Mouse (Mus musculus) MEL (cell line): ENCODE results near the gene Syt8. TPM values are rescaled to one million over a fixed set of nuclear protein-coding genes. Genes with fewer than 3 reads are reported as not detected.

Experiments used
- DNase-seq: peaks from one replicate; pipeline ENCODE4 v3.0.0; 2011; ENCODE audit warnings: low read depth, low spot score
- H3K27ac ChIP-seq: 2 replicates; pipeline ENCODE4 v1.5.1; 2012; ENCODE audit warnings: low read depth, mild to moderate bottlenecking, control low read depth, low read length, moderate library complexity; ENCODE audit not compliant: control insufficient read depth
- H3K27me3 ChIP-seq, 2 experiments: fragments of 150-350 bp in 1 of 2; sonication (generic) in 1 of 2; 2 replicates each; pipeline ENCODE4 v1.6.1; 2012; ENCODE audit warnings: low read length in 2 of 2, mild to moderate bottlenecking in 2 of 2, improper control_type of control experiment in 1 of 2, moderate library complexity in 1 of 2; ENCODE audit not compliant: insufficient read depth in 2 of 2, control insufficient read depth in 1 of 2
- H3K36me3 ChIP-seq, 2 experiments: 2 replicates each; pipeline ENCODE4 v1.6.1; 2012 to 2014; ENCODE audit warnings: low read length in 2 of 2, improper control_type of control experiment in 1 of 2, inconsistent platforms in 1 of 2, mild to moderate bottlenecking in 1 of 2; ENCODE audit not compliant: insufficient read depth in 2 of 2, control insufficient read depth in 1 of 2
- H3K4me1 ChIP-seq, 2 experiments: fragments of 150-350 bp in 1 of 2; sonication (generic) in 1 of 2; 2 replicates each; pipeline ENCODE4 v1.6.1; 2012; ENCODE audit warnings: low read length in 2 of 2, improper control_type of control experiment in 1 of 2, mild to moderate bottlenecking in 1 of 2; ENCODE audit not compliant: insufficient read depth in 2 of 2, control insufficient read depth in 1 of 2
- H3K4me3 ChIP-seq, 2 experiments: fragments of 150-350 bp in 1 of 2; sonication (generic) in 1 of 2; 2 replicates each; pipeline ENCODE4 v1.5.1; 2012; ENCODE audit warnings: low read depth in 2 of 2, low read length in 2 of 2, mild to moderate bottlenecking in 2 of 2, moderate library complexity in 2 of 2, control low read depth in 1 of 2, improper control_type of control experiment in 1 of 2; ENCODE audit not compliant: control insufficient read depth in 1 of 2, insufficient read depth in 1 of 2
- H3K79me2 ChIP-seq: 2 replicates; pipeline ENCODE4 v1.6.1; 2012; ENCODE audit warnings: mild to moderate bottlenecking, low read length, moderate library complexity; ENCODE audit not compliant: control insufficient read depth, poor library complexity, insufficient read depth
- H3K9ac ChIP-seq: 2 replicates; pipeline ENCODE4 v1.6.1; 2012; ENCODE audit warnings: low read depth, mild to moderate bottlenecking, control low read depth, low read length, moderate library complexity; ENCODE audit not compliant: control insufficient read depth, poor library complexity, severe bottlenecking
- H3K9me3 ChIP-seq: fragments of 150-350 bp; sonication (generic); replicated peaks from 2 replicates; pipeline ENCODE4 v1.6.1; 2012; ENCODE audit warnings: mild to moderate bottlenecking, low read length, improper control_type of control experiment, moderate library complexity; ENCODE audit not compliant: insufficient read depth
- BHLHE40 ChIP-seq: IDR thresholded peaks from 2 replicates; pipeline ENCODE4 v1.6.1; 2012; ENCODE audit warnings: low read depth, mild to moderate bottlenecking, inconsistent platforms, low read length, improper control_type of control experiment, borderline replicate concordance
- CHD1 ChIP-seq: IDR thresholded peaks from 2 replicates; pipeline ENCODE4 v1.6.1; 2012; ENCODE audit warnings: low read depth, mild to moderate bottlenecking, inconsistent platforms, low read length, improper control_type of control experiment
- CHD2 ChIP-seq: IDR thresholded peaks from 2 replicates; pipeline ENCODE4 v1.6.1; 2011; ENCODE audit warnings: low read length, improper control_type of control experiment
- CTCF ChIP-seq, 3 experiments: IDR thresholded peaks in 2 of 3; conservative IDR thresholded peaks in 1 of 3; 2 replicates each; pipeline ENCODE4 v1.5.1; 2011 to 2012; ENCODE audit warnings: low read length in 3 of 3, low read depth in 2 of 3, mild to moderate bottlenecking in 2 of 3, improper control_type of control experiment in 1 of 3, inconsistent platforms in 1 of 3, mixed read lengths in 1 of 3, moderate library complexity in 1 of 3; ENCODE audit not compliant: control insufficient read depth in 1 of 3, insufficient read depth in 1 of 3, poor library complexity in 1 of 3, severe bottlenecking in 1 of 3
- E2F4 ChIP-seq: IDR thresholded peaks from 2 replicates; pipeline ENCODE4 v1.6.1; 2011; ENCODE audit warnings: low read depth, low read length, improper control_type of control experiment, borderline replicate concordance
- EP300 ChIP-seq, 2 experiments: IDR thresholded peaks; 2 replicates each; pipeline ENCODE4 v1.6.1; 2011; ENCODE audit warnings: improper control_type of control experiment in 2 of 2, low read length in 2 of 2, low read depth in 1 of 2, mild to moderate bottlenecking in 1 of 2
- ETS1 ChIP-seq: IDR thresholded peaks from 2 replicates; pipeline ENCODE4 v1.6.1; 2012; ENCODE audit warnings: low read depth, mild to moderate bottlenecking, inconsistent platforms, low read length, improper control_type of control experiment, moderate library complexity
- GABPA ChIP-seq: IDR thresholded peaks from 2 replicates; pipeline ENCODE4 v1.6.1; 2012; ENCODE audit warnings: low read depth, mild to moderate bottlenecking, inconsistent platforms, low read length, improper control_type of control experiment, moderate library complexity
- GATA1 ChIP-seq: IDR thresholded peaks from 2 replicates; pipeline ENCODE4 v1.6.1; 2011; ENCODE audit warnings: low read depth, low read length, improper control_type of control experiment
- HCFC1 ChIP-seq: IDR thresholded peaks from 2 replicates; pipeline ENCODE4 v1.6.1; 2012; ENCODE audit warnings: low read depth, mild to moderate bottlenecking, inconsistent platforms, low read length, improper control_type of control experiment, moderate library complexity
- JUND ChIP-seq: IDR thresholded peaks from 2 replicates; pipeline ENCODE4 v1.6.1; 2011; ENCODE audit warnings: low read depth, mild to moderate bottlenecking, improper control_type of control experiment, low read length
- MAFK ChIP-seq: IDR thresholded peaks from 2 replicates; pipeline ENCODE4 v1.6.1; 2011; ENCODE audit warnings: low read depth, mild to moderate bottlenecking, low read length, improper control_type of control experiment, borderline replicate concordance
- MAX ChIP-seq: IDR thresholded peaks from 2 replicates; pipeline ENCODE4 v1.6.1; 2011; ENCODE audit warnings: low read length, improper control_type of control experiment
- MAZ ChIP-seq: IDR thresholded peaks from 2 replicates; pipeline ENCODE4 v1.6.1; 2012; ENCODE audit warnings: low read depth, mild to moderate bottlenecking, inconsistent platforms, low read length, improper control_type of control experiment
- MEF2A ChIP-seq: IDR thresholded peaks from 2 replicates; pipeline ENCODE4 v1.6.1; 2014; ENCODE audit warnings: low read depth, mild to moderate bottlenecking, inconsistent platforms, low read length, improper control_type of control experiment; ENCODE audit not compliant: poor library complexity, insufficient replicate concordance, severe bottlenecking; ENCODE audit errors: extremely low read depth
- MXI1 ChIP-seq: IDR thresholded peaks from 2 replicates; pipeline ENCODE4 v1.6.1; 2011; ENCODE audit warnings: mild to moderate bottlenecking, low read depth, low read length, improper control_type of control experiment
- MYC ChIP-seq: IDR thresholded peaks from 2 replicates; pipeline ENCODE4 v1.6.1; 2011; ENCODE audit warnings: low read depth, mild to moderate bottlenecking, low read length, improper control_type of control experiment, moderate library complexity
- NELFE ChIP-seq: IDR thresholded peaks from 2 replicates; pipeline ENCODE4 v1.6.1; 2011; ENCODE audit warnings: low read depth, low read length, improper control_type of control experiment
- POLR2A ChIP-seq, 2 experiments: IDR thresholded peaks; 2 replicates each; pipeline ENCODE4 v1.6.1; 2011 to 2012; ENCODE audit warnings: low read length in 2 of 2, mild to moderate bottlenecking in 2 of 2, control low read depth in 1 of 2, improper control_type of control experiment in 1 of 2, low read depth in 1 of 2, moderate library complexity in 1 of 2; ENCODE audit not compliant: control insufficient read depth in 1 of 2, insufficient read depth in 1 of 2, poor library complexity in 1 of 2
- POLR2AphosphoS2 ChIP-seq: IDR thresholded peaks from 2 replicates; pipeline ENCODE4 v1.6.1; 2011; ENCODE audit warnings: low read length, improper control_type of control experiment
- POLR2AphosphoS5 ChIP-seq: IDR thresholded peaks from 2 replicates; pipeline ENCODE4 v1.6.1; 2012; ENCODE audit warnings: low read depth, borderline replicate concordance, mild to moderate bottlenecking, inconsistent platforms, low read length, moderate library complexity, mixed read lengths
- RAD21 ChIP-seq: IDR thresholded peaks from 2 replicates; pipeline ENCODE4 v1.6.1; 2011; ENCODE audit warnings: mild to moderate bottlenecking, low read depth, low read length, improper control_type of control experiment
- RCOR1 ChIP-seq: IDR thresholded peaks from 2 replicates; pipeline ENCODE4 v1.6.1; 2012; ENCODE audit warnings: low read depth, mild to moderate bottlenecking, inconsistent platforms, low read length, improper control_type of control experiment
- SIN3A ChIP-seq: IDR thresholded peaks from 2 replicates; pipeline ENCODE4 v1.6.1; 2012; ENCODE audit warnings: low read length, improper control_type of control experiment, inconsistent platforms
- SMC3 ChIP-seq: IDR thresholded peaks from 2 replicates; pipeline ENCODE4 v1.6.1; 2011; ENCODE audit warnings: low read depth, low read length, improper control_type of control experiment
- TAL1 ChIP-seq: IDR thresholded peaks from 2 replicates; pipeline ENCODE4 v1.6.1; 2012; ENCODE audit warnings: mild to moderate bottlenecking, inconsistent platforms, low read length, moderate library complexity, mixed read lengths
- TBP ChIP-seq: IDR thresholded peaks from 2 replicates; pipeline ENCODE4 v1.8.0; 2011; ENCODE audit warnings: low read depth, low read length, improper control_type of control experiment
- TCF12 ChIP-seq: IDR thresholded peaks from 2 replicates; pipeline ENCODE4 v1.6.1; 2014; ENCODE audit warnings: low read depth, mild to moderate bottlenecking, inconsistent platforms, low read length, improper control_type of control experiment, moderate library complexity
- UBTF ChIP-seq: IDR thresholded peaks from 2 replicates; pipeline ENCODE4 v1.6.1; 2012; ENCODE audit warnings: low read depth, mild to moderate bottlenecking, inconsistent platforms, low read length, improper control_type of control experiment, moderate library complexity, borderline replicate concordance; ENCODE audit not compliant: insufficient read depth
- USF1 ChIP-seq: IDR thresholded peaks from 2 replicates; pipeline ENCODE4 v1.6.1; 2014; ENCODE audit warnings: low read depth, mild to moderate bottlenecking, inconsistent platforms, low read length, improper control_type of control experiment, moderate library complexity
- ZC3H11A ChIP-seq: IDR thresholded peaks from 2 replicates; pipeline ENCODE4 v1.6.1; 2012; ENCODE audit warnings: low read depth, mild to moderate bottlenecking, inconsistent platforms, low read length, improper control_type of control experiment
- ZKSCAN1 ChIP-seq: IDR thresholded peaks from 2 replicates; pipeline ENCODE4 v1.6.1; 2012; ENCODE audit warnings: low read depth, mild to moderate bottlenecking, inconsistent platforms, low read length, improper control_type of control experiment, moderate library complexity
- ZMIZ1 ChIP-seq: IDR thresholded peaks from 2 replicates; pipeline ENCODE4 v1.6.1; 2012; ENCODE audit warnings: low read depth, mild to moderate bottlenecking, inconsistent platforms, low read length, improper control_type of control experiment, moderate library complexity
- ZNF384 ChIP-seq: IDR thresholded peaks from 2 replicates; pipeline ENCODE4 v1.6.1; 2012; ENCODE audit warnings: low read depth, mild to moderate bottlenecking, inconsistent platforms, low read length, improper control_type of control experiment
- polyA plus RNA-seq, 2 experiments: library from polyadenylated mRNA; stranded (reverse) in 1 of 2; unstranded in 1 of 2; fragments of >175 nt in 1 of 2; fragments of >200 nt in 1 of 2; gene quantifications; 2 replicates each; pipeline versions ENCODE4 v1.2.1 to v1.2.4; 2012; ENCODE audit warnings: low replicate concordance in 2 of 2, low read depth in 1 of 2; ENCODE audit not compliant: insufficient read length in 2 of 2, insufficient read depth in 1 of 2, missing spikeins in 1 of 2
- total RNA-seq: library from RNA; depleted of rRNA; stranded (reverse); fragments of 300-350 nt; gene quantifications from 2 replicates; pipeline ENCODE4 v1.2.3, GENCODE M21; 2012

Gene Syt8
- total and polyA plus RNA-seq, 3 experiments, result not detected

GRCm38 (mm10) chr7:142394261-142395190 is 40.1 kb upstream of the Syt8 start (continued):
- TF ChIP-seq POLR2A (IDR thresholded peaks at IDR 0.05; ENCODE audit: control insufficient read depth in 1 of 2, insufficient read depth in 1 of 2, low read depth in 1 of 2, low read length in 2 of 2, poor library complexity in 1 of 2) (no peak), RCOR1 (no peak), TAL1 (no peak), MEF2A (no peak), POLR2AphosphoS2 (no peak), MAFK (no peak)

- Histone ChIP-seq H3K4me1 (peaks cover 29 to 68% of the 10 kb centered on the region in 2 experiments), H3K27me3 (no peaks in the 10 kb centered on the region), H3K36me3 (peaks cover 0 to 41% of the 10 kb centered on the region in 2 experiments; a peak in 2 of 4 replicates), H3K4me3 (no peak overlapping the region), H3K9ac (no peak overlapping the region), H3K27ac (peak overlapping the region; percentile 35; the same call in 1 of the 2 replicates), H3K9me3 (no peaks in the 10 kb centered on the region), H3K79me2 (no peaks in the 10 kb centered on the region)
- peak; percentile 35 for DNase-seq
- TF ChIP-seq HCFC1, result no peak
- TF ChIP-seq MAZ, result no peak
- TF ChIP-seq NELFE, result no peak
- TF ChIP-seq USF1, result no peak
- TF ChIP-seq UBTF, result no peak
- TF ChIP-seq ZMIZ1, result no peak
- peak; percentile 13; the same call in 1 of the 2 replicates for TF ChIP-seq MAX
- no peak for TF ChIP-seq GABPA
- no peak for TF ChIP-seq CHD1
- no peak for TF ChIP-seq ZNF384
- no peak for TF ChIP-seq SMC3
- no peak for TF ChIP-seq E2F4
- no peak for TF ChIP-seq RAD21
- TF ChIP-seq ZKSCAN1, result no peak
- TF ChIP-seq MEF2A, result no peak
- TF ChIP-seq ZC3H11A, result no peak
- TF ChIP-seq BHLHE40, result no peak
- TF ChIP-seq SIN3A, result no peak
- peak; percentile 36; the same call in 1 of the 2 replicates for TF ChIP-seq TCF12
- 0 out of 2 replicates have a peak, but pooled peaks have one; percentile 24 for TF ChIP-seq ETS1
- no peak for TF ChIP-seq POLR2AphosphoS2
- no peak for TF ChIP-seq CTCF (IDR thresholded peaks at IDR 0.05 in 2 of 3, conservative IDR thresholded peaks at IDR 0.05 in 1 of 3; ENCODE audit: control insufficient read depth in 1 of 3, insufficient read depth in 1 of 3, low read depth in 2 of 3, low read length in 3 of 3, poor library complexity in 1 of 3, severe bottlenecking in 1 of 3)
- no peak for TF ChIP-seq JUND
- TF ChIP-seq MXI1, result no peak
- no peak for TF ChIP-seq POLR2AphosphoS5
- peak; percentile 54 for TF ChIP-seq TAL1
- TF ChIP-seq CHD2, result no peak
- 0 out of 2 replicates have a peak, but pooled peaks have one; percentile 40 for TF ChIP-seq GATA1
- TF ChIP-seq MYC, result no peak
- peak; percentile 48 to 56; a peak in 3 of 4 replicates for TF ChIP-seq EP300 (IDR thresholded peaks at IDR 0.05; ENCODE audit: low read depth in 1 of 2, low read length in 2 of 2)
- no peak for TF ChIP-seq TBP
Measured at GRCm38 (mm10) chr7:142395472-142395871, 39.2 kb upstream of the Syt8 start.
